Mouse (Mus musculus): ENCODE results near the gene Tada1. TPM values are rescaled to one million over a fixed set of nuclear protein-coding genes. Genes with fewer than 3 reads are reported as not detected.

The Tada1 gene
- total RNA-seq (2021) = 10 to 100 TPM; 11.8 TPM
- long read RNA-seq, experiment 1, transcript Tada1-201 (8 exons, 2,215 nt) = major isoform, 32 of 34 reads
- long read RNA-seq, experiment 1, partial matches to known transcripts = 1 of 34 reads
- long read RNA-seq, experiment 1, other reads (novel, unspliced or antisense) = 1 of 34 reads
- long read RNA-seq, experiment 2, transcript Tada1-201 (8 exons, 2,215 nt) = major isoform, 21 of 21 reads
- long read RNA-seq, experiment 2, partial matches to known transcripts = 0 of 21 reads
- long read RNA-seq, experiment 2, other reads (novel, unspliced or antisense) = 0 of 21 reads

DNA sequence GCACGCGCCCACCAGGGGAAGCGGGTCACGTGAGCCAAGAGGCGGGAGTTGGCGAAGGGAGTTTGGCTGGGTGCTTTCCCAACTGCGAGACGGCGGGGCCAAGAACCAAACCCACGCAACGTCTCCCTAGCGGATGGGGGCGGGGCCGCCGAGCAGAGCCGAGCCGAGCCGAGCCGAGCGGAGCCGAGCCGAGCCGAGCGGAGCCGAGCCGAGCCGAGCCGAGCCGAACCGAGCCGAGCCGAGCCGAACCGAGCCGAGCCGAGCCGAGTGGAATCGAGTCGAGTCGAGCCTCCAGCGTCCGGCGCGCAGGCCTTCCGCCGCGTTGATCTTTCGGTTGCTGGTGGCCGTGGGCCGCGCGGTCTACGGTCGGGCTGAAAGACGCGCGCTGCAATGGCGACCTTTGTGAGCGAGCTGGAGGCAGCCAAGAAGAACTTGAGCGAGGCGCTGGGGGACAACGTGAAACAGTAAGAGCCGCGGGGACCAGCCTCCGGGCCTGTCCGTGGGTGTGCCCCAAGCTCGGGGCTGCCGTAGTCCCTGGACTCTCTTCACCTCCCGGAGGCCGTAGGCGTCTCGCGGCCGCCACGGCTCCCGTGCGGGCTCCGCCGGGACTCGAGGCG, at the start of gene Tada1:
Gene Tada1 (plus strand): TSS at position 85 of the 617 bp plus-strand sequence.
- DNase-seq = peak; percentile 94
- intact Hi-C loops (cut with DNase I) = loop anchor here (10.0 kb wide), 1 partner anchor 374 kb away; the partner anchor contains the start of gene Pou2f1

DNA sequence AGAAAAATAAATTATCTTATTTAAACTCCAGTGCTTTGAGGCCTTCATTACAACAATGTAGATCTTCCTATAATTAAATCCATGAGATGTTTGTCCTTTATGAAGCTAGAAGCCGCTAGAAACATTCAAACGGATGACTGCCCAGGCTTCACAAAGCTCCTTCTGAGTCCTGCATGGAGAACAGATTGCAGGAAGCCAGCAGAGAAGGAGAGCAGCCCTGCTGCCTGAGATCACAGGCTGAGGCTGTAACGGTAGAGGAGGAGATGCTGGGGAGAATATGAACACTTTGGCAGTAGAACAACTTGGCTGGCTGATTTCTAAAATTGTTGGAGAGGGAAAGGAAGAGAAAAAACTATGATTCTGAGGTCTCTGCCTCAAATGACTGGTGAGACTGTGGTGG, 48.1 kb upstream of the Tada1 start:
- intact Hi-C loops (cut with DNase I) = no loop called here
- DNase-seq = no peak

DNA sequence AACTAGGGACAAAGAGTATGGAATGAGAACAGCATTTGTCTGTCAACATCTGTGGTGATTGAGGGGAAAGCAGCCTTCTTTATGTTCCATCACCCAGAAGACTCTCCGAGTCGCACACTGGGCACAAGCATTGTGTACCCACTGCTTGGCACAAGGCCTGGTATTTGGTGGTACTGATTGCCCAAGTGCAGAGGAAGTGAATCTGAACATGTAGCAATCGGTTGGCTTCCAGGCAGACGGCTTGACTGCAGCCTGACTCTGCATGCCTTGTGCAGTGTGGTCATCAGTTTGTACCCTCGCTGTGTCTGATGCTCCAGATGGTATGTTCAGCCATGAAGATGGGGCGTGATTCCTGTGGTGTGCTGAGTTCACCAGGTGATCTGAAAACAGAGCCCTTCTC, 39.8 kb upstream of the Tada1 start:
- DNase-seq = peak; percentile 8 to 13
- intact Hi-C loops (cut with DNase I) = no loop called here

DNA sequence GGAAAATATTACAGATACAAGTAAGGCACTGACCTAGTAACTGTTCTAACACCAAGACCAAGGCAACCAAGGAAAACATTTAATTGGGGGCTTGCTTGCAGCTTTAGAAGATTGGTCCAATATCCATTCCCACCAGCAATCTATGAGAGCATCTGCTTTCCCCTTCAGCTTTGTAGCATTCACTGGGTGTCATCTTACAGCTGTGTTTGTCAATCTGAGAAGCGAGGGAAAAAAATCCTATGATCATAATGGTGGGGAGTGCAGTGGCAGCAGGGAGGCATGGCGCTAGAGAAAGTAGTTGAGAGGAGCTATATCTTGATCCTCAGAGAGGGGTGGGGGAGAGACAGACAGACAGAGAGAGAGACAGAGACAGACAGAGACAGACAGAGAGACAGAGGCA, 36.8 kb upstream of the Tada1 start:
- intact Hi-C loops (cut with DNase I) = no loop called here
- no peak for DNase-seq

DNA sequence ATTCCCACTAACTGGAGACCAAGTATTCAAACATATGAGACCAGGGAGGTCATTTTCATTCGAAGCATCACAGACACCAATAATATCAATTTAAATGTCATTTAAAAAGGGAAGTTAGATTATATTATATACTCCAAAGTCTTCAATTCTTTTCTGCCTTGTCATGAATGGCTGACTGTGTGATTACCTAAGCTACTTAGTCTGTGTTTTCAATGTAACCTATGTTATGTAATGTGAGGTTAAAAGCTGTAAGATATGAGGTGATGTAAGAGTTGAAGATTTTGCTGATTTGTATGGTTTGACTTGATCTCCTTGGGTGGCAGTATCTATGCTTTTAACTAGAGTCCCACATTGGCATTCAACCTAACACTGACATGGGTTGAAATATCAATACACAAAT, 36.4 kb upstream of the Tada1 start:
- intact Hi-C loops (cut with DNase I) = no loop called here
- DNase-seq = no peak

DNA sequence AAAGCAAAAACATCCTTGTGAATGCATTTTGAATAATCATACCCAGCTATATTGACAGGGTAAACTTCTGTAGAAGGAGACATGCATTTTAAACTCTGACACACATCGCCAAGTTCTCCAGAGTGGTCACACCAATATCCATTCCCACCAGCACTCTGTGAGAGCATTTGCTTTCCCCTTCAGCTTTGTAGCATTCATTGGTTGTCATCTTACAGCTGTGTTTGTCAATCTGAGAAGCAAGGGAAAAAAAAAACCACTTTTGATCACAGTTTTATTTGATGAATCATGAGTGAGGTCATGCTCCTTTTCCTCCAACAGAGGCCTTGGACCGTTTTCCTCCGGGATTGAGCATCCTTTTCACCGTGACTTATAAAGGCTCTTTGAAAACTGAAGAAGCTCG, 35.3 kb upstream of the Tada1 start:
- DNase-seq = no peak
- intact Hi-C loops (cut with DNase I) = no loop called here

DNA sequence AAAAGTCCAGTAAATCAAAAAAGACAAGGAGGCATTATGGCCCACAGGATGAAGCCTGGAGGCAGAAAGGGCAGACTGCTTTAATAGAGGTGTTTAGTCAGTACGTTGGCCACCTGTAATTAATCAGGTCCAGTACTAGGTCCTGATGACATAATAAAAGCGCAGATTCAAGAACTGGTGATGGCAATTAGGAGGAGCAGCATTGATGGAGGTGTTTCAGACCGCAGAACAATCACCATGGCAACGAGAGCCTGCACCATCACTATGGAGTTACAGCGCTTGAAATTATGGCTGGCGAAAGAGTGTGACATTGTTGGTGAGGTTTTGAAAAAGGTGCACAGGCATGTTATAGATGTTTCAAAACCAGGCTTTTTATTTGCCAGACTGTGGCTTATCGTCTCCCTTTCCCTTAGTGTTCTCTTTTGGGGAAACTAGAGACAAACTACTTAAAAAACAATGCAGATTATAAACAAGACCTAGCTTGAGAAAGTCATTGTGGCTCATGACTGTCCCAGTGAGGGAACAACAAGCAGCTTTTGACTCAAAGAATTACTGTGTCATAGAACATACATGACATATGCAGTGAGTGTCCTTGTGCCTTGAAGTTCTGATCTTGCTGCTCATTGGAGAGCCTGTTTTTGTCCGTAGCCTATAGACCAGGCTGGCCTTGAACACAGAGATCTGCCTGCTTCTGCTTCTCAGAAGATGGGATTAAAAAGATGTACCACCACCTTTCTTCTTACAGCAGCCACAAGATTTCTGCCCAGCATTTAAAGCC, 34.4 kb upstream of the Tada1 start:
- intact Hi-C loops (cut with DNase I) = no loop called here
- DNase-seq = no peak

DNA sequence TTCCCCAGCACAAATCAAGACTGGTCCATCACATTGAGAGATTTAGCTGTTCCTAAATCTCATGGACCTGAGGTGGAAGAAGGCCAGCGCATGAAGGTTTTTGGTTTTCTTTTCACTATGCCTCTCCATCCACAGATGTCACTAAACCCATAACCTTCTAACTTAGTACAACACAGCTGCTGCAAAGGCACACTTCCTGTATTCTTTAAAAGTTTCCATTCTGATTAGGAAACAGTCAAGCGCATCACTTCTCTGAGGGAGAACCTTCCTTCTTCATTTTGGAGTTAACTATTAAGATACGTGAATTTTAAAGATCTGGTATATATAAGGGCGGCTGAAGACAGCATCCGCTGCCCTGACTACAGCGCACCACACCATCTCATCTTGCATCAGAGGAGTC, 33.3 kb upstream of the Tada1 start:
- intact Hi-C loops (cut with DNase I) = no loop called here
- DNase-seq = no peak

DNA sequence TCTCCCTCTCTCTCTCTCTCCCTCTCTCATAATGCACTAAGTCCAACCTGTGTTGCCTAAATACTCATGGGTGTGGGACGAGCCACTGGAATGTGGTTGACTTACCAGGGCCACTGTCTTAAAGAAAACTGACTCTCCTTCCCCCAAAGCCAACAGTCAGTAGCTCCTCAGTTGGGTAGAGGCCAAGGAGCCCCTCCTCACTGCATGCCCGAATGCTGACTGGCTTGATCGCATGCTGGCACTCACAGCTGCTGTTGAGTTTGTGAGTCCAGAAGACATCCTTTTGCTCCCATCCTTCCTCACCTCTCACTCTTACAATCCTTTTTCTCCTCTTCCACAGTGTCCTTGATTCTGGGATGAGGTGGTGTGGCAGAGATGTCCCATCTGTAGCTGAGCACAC, 32.0 kb upstream of the Tada1 start:
- intact Hi-C loops (cut with DNase I) = no loop called here
- no peak for DNase-seq

DNA sequence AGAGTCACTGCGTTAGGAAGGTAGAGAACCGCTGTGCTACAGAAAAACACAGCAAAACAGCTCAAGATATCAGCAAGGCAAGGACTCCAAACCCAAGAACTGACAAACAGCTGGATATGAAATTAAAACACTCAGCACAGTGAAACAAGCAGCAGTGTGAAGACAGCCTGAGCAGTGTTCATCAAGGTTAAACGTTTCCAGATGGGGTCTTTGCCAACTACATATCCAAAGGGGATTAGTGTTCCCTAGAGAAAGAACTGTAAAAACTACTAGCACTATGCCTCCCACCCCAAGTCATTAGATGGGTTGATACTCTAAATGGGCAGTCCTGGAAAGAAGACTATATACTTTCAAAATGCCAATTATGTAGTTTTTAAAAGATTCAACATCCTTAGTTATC, 29.6 kb upstream of the Tada1 start:
- no peak for DNase-seq
- intact Hi-C loops (cut with DNase I) = no loop called here

DNA sequence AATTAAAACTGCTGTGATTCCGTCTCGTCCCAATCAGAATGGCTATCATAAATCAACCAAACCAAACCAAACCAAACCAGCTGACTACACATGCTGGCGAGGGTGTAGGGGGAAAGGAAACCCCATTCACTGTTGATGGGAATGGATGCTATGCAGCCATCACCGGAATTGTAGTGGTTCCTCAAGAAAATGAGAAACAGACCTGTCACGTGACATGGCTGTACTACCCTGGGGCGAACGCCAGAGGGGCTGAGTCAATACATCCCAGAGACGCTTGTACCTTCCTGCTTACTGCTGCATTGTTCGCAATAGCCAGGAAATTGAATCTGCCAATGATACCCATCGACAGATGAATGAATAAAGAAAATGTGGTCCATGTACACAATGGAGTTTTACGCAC, 29.1 kb upstream of the Tada1 start:
- intact Hi-C loops (cut with DNase I) = no loop called here
- DNase-seq = no peak

DNA sequence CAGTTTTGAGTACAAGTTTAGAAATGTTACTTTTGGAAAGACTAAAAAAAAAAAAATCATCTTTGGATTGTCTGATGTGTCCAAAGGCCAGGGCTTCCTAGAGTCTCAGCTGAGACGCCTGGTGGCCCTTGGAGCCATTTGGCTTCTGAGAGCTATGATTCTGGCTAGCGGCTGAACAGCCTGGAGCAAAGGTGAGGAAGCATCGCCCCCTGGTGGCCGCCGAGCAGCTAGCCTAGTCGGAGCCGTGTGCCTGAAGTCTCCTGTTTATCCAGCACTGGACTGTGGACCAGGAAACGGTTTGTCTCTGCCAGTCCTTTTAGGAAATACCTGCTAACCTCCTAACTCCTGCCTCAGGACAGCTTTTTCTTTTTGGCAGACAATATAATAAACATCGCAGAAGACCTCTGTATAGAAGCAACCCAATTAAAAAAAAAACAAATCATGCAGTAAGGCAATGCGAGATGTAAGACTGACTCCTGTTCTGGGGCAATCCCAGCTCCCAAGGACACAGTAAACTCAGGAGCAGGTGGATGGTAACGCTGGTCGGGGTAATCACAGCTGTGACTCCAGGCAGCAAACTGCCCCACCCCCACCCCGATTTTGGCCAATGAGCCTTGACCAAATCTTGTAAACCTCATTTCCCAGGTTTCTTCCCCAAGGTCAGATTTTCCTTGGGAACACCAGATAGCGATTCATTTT, 18.6 kb upstream of the Tada1 start:
- DNase-seq = peak; percentile 90 to 94
- intact Hi-C loops (cut with DNase I) = loop anchor here (2.0 to 10.0 kb wide), 3 partner anchors 42 to 586 kb away; no protein-coding TSS in a partner anchor

DNA sequence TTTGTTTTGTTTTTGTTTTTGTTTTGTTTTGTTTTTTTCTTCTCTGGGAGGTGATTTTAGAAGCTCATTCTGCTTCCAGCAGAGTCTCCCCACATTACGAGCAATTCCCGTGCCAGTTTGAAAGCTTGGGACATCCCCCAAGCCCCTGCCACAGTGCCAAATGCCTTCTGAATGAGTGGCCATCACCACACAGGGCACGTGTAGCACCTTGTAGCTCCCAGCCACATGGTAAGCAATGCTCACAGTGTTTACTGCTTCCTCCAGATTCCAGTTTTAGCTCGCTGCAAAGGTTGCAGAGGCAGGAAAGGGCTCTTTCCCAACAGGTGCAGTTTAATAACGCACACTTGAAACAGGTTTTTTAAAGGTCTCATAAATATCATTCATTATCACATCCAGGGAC, 18.0 kb upstream of the Tada1 start:
- no peak for DNase-seq
- intact Hi-C loops (cut with DNase I) = loop anchor here (2.0 to 10.0 kb wide), 3 partner anchors 42 to 586 kb away; no protein-coding TSS in a partner anchor

DNA sequence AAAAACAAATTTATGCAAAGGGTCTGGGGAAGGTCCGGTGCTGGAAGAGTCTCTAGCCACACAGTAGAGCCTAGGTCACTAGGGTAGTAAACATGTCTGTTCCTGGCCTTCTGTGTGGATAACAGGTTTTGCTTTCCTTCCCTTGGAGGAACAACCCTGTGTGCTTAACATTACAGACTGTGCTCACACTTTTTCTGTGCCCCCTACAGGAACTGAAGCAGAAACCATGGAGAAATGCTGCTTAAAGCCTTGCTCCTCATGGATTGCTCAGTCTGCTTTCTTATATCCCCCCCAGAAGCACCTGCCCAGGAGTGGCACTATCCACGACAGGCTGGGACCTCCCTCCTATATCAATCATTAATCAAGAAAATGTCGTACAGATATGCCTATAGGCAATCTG, 17.1 kb upstream of the Tada1 start:
- no peak for DNase-seq
- intact Hi-C loops (cut with DNase I) = loop anchor here (2.0 to 10.0 kb wide), 3 partner anchors 43 to 587 kb away; no protein-coding TSS in a partner anchor

DNA sequence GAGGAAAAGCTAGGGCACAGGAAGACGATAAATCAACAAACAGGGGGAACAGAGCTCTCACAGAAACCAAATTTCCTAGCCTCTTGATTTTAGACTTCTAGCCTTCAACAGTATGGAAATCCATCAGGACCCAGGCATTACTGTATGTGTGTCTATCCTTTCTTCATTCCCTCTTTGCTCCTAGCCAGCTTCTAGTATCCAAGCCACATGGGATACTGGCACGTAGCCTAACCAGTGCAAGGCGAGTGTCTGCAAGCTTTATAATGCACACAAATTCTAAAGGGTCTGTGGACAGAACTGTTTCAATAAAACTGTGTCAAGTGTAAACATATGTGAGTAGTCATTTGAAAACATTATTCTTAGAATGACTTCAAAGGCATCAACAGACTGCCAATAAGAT, 16.2 kb upstream of the Tada1 start:
- intact Hi-C loops (cut with DNase I) = loop anchor here (10.0 kb wide), 1 partner anchor 588 kb away; no protein-coding TSS in a partner anchor
- DNase-seq = no peak

DNA sequence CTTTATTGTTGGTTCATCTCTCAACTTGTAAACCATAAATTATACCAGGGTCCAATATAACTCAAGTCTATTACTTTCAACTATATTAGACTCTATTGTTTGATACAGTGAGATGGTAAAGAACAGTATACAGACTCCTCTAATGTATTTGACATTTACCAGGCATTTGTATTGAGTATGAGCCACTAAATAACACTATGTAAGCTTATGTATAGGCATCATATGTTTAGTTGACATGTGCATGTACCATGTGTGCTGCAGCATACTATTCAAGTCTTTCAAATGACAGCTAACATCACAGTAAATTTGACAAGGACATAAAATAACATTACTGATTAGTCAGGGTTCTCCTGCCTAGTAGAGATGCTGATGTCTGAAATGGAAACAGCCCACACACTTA, 15.8 kb upstream of the Tada1 start:
- intact Hi-C loops (cut with DNase I) = loop anchor here (10.0 kb wide), 1 partner anchor 588 kb away; no protein-coding TSS in a partner anchor
- DNase-seq = no peak

DNA sequence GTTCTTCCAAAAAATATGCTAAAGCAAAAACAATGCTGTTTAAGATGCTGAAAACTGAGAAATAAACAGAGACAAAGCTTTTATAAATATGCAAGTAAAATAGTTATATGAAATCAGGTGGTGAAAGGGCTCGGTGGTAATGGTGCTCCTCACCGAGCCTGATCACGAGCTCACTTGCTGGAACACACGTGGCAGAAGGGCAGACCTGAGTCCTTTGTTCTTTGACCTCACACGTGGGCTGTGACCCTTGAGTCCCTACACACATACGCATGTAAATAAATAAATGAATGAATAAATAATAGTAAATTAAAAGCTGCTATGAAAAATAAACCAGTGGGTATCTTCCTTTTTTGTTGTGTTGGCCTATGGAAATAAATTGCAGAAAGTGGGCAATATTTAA, 1.7 kb upstream of the Tada1 start:
- DNase-seq = no peak
- intact Hi-C loops (cut with DNase I) = loop anchor here (10.0 kb wide), 1 partner anchor 372 kb away; the partner anchor contains the start of gene Pou2f1

DNA sequence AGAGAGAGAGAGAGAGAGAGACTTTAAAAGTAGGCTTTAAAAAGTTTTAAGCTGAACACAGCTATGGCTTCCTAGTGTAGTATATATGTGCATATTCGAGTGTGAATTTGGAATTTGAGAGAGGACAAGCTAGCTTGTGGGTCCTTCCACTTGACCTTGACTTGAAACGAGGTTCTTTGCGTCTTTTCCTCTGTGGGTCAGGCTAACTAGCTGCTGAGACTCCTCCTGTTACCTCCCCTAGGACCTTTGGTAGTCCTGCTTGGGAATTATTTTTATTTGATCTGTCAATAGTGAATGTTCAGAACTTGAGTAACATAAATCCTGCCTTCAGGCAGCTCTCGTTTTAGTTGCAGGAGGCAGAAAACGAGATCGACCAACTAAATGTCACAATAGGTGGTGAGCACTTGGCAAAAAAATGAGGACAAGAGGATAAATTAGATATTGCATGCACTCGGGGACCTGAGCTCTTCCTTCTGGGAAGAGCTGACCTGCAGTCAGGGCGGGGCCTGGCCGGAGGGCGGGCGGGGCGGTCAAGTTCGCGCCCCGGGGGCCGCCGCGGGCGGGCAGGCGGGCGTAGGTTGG, 375 bp upstream of the Tada1 start:
- intact Hi-C loops (cut with DNase I) = loop anchor here (10.0 kb wide), 1 partner anchor 374 kb away; the partner anchor contains the start of gene Pou2f1
- no peak for DNase-seq

DNA sequence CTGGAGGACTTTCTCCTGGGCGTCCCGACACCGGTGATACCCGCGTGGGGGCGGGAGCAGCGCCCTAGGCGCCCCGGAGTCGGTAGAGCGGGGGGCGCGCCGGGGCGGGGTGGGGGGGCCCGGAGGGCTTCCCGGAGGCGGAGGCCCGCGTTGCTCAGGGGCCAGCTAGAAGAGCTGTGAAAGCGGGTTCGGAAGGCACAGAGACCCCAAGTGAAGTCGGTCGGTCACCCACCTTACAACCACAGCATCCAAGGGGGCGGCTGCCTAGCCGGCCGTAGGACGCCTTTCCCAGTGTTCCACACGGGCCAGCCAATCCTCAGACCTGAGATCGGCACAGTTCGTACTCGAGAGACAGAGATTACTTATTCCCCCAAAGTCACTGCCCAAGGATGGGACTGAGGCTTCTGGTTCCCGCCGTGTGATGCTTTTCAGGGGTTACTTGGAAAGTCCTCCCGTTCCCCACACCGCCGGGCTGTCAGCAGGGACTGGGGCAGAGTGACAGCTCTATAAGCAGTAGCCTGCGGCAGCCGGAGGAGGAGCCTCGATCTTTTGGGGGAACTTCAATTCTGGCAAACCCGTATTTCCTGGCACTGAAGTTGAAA, 834 bp downstream of the Tada1 start:
- intact Hi-C loops (cut with DNase I) = loop anchor here (10.0 kb wide), 1 partner anchor 375 kb away; the partner anchor contains the start of gene Pou2f1

DNA sequence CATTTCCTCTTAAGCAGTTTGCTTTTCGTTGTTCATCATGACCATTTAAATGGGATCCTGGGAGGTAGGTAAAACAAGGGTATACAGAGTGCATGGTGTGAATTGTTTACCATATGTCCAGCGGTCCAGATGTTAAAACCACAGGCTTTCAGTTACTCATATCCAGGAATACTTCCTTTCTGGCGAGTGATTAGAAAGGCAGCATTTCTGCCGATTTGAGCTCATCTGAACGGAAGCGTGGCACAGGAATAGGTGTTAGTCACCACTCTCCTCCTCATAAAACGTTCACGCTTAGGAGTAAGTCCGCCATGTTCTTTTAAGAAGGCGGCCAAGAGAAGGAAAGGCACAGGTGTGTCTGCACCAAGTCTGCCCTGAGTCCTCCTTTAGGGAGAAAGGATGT, 2.4 kb downstream of the Tada1 start:
- no peak for DNase-seq
- intact Hi-C loops (cut with DNase I) = no loop called here

More for the DNA sequence above, 834 bp downstream of the Tada1 start:
- DNase-seq = peak; percentile 62 to 64

Measured in heart, postnatal 14 days (tissue).